Mouse (Mus musculus): Measurements from ENCODE around the gene Hyls1. TPM values are rescaled to one million over a fixed set of nuclear protein-coding genes. Genes with fewer than 3 reads are reported as not detected.

Hyls1 gene
- total and polyA plus RNA-seq, 3 experiments, result 0.68 to 2.0 (median 1.5) TPM

GRCm38 (mm10) chr9:35541488-35541887 is 28.7 kb downstream of the Hyls1 start:
- DNase-seq, result peak; percentile 62 to 79
- intact Hi-C loops (cut with DNase I), result loop anchor here (1.0 to 10.0 kb wide), 2 partner anchors 259 to 507 kb away; no protein-coding TSS in a partner anchor

DNA sequence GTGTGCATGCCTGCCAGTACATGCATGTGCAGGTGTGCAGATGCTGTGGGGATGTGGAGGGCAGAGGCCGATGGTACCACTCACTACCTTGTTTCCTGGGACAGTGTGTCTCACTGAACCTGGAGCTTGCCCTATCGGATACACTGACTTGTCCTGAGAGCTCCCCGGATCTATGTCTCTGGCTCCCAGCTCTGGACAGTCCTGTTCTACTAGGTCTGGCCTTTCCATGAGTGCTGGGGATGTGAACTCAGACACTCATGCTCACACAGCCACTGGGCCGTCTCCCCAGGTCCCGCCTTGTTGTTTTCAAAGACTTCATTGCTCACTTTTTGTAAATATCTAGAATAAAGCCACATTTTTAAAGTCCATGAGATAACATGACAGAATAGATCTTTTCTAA is 29.2 kb downstream of the Hyls1 start:
- H3K27ac ChIP-seq, result no peak overlapping the region
- no peak for DNase-seq
- WGBS, result 79% methylated on average over 5 of the region's 5 CpGs
- H3K4me1 ChIP-seq (ENCODE audit: control insufficient read depth, insufficient read depth, low read length), result no peaks in the 10 kb centered on the region
- TF ChIP-seq EP300 (IDR thresholded peaks at IDR 0.05; ENCODE audit: insufficient read depth, low read depth, low read length) (no peak), CTCF (IDR thresholded peaks at IDR 0.05) (no peak), POLR2A (IDR thresholded peaks at IDR 0.05; ENCODE audit: insufficient read depth, low read depth, low read length) (no peak)
- no peaks in the 10 kb centered on the region for H3K79me2 ChIP-seq (replicated peaks; ENCODE audit: control insufficient read depth, insufficient read depth, low read length)
- no peak overlapping the region for H3K9ac ChIP-seq (ENCODE audit: low read depth, low read length)
- no peaks in the 10 kb centered on the region for H3K36me3 ChIP-seq (ENCODE audit: control insufficient read depth, insufficient read depth, low read length)
- intact Hi-C loops (cut with DNase I), result loop anchor here (1.0 to 10.0 kb wide), 2 partner anchors 259 to 506 kb away; no protein-coding TSS in a partner anchor
- no peaks in the 10 kb centered on the region for H3K27me3 ChIP-seq (ENCODE audit: control insufficient read depth, insufficient read depth, low read length)
- H3K4me3 ChIP-seq, result no peak overlapping the region

More at GRCm38 (mm10) chr9:35541488-35541887, 28.7 kb downstream of the Hyls1 start:
- H3K27ac ChIP-seq, result no peak overlapping the region
- H3K79me2 ChIP-seq (replicated peaks; ENCODE audit: control insufficient read depth, insufficient read depth, low read length), result no peaks in the 10 kb centered on the region
- H3K9ac ChIP-seq (ENCODE audit: low read depth, low read length), result no peak overlapping the region
- no peaks in the 10 kb centered on the region for H3K27me3 ChIP-seq (ENCODE audit: control insufficient read depth, insufficient read depth, low read length)
- no peaks in the 10 kb centered on the region for H3K4me1 ChIP-seq (ENCODE audit: control insufficient read depth, insufficient read depth, low read length)
- H3K4me3 ChIP-seq, result no peak overlapping the region
- 10% methylated on average over 6 of the region's 6 CpGs for WGBS
- 0 out of 2 replicates have a peak, but pooled peaks have one; percentile 55 for TF ChIP-seq EP300 (IDR thresholded peaks at IDR 0.05; ENCODE audit: insufficient read depth, low read depth, low read length)
- TF ChIP-seq POLR2A (IDR thresholded peaks at IDR 0.05; ENCODE audit: insufficient read depth, low read depth, low read length), result no peak
- peak; percentile 89 for TF ChIP-seq CTCF (IDR thresholded peaks at IDR 0.05)
- H3K36me3 ChIP-seq (ENCODE audit: control insufficient read depth, insufficient read depth, low read length), result no peaks in the 10 kb centered on the region

DNA sequence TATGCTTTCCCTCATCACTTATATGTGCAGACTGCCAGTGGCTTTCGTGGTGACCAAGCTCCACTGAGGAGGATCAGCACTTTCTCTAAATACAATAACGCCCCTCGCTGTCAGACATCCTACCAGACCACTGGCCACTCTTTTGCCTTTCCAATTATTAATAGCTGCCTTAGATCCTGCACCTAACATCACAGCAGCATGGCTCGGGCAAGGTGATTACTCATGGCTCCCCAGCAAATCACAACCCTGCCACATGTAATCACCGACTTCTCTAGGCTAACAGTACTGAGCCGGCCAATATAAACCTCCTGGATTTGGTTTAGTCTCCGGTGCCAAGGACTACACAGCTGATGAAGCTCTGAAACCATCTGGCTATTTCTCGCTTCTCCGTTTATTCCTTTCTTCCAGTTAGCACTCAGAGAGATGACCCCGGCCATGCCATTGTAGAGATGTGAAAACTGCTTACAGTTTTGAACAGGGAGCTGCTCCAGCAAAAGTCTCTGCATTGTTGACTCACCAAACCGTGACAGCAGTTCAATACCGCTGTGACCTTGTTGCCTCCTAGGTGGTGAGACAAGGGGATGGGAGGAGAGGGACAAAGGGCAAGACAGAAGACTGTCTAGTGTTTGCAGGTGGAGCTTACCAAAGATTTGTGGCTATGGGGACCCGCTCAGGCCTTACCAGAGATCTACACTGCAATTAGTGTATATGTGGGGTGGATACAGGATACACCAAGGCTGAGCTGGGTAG is 31.0 kb downstream of the Hyls1 start:
- no peak overlapping the region for H3K9ac ChIP-seq (ENCODE audit: low read depth, low read length)
- H3K36me3 ChIP-seq (ENCODE audit: control insufficient read depth, insufficient read depth, low read length), result no peaks in the 10 kb centered on the region
- H3K4me1 ChIP-seq (ENCODE audit: control insufficient read depth, insufficient read depth, low read length), result peaks cover 1% of the 10 kb centered on the region; the same call in 1 of the 2 replicates
- no peaks in the 10 kb centered on the region for H3K27me3 ChIP-seq (ENCODE audit: control insufficient read depth, insufficient read depth, low read length)
- no peak for DNase-seq
- H3K79me2 ChIP-seq (replicated peaks; ENCODE audit: control insufficient read depth, insufficient read depth, low read length), result no peaks in the 10 kb centered on the region
- H3K4me3 ChIP-seq, result no peak overlapping the region
- 79% methylated on average over 13 of the region's 13 CpGs for WGBS
- H3K27ac ChIP-seq, result no peak overlapping the region
- intact Hi-C loops (cut with DNase I), result no loop called here
- TF ChIP-seq EP300 (IDR thresholded peaks at IDR 0.05; ENCODE audit: insufficient read depth, low read depth, low read length) (no peak), CTCF (IDR thresholded peaks at IDR 0.05) (no peak), POLR2A (IDR thresholded peaks at IDR 0.05; ENCODE audit: insufficient read depth, low read depth, low read length) (no peak)

- Histone ChIP-seq H3K4me1 (ENCODE audit: control insufficient read depth, insufficient read depth, low read length) (peaks cover 1% of the 10 kb centered on the region; the same call in 1 of the 2 replicates), H3K9ac (ENCODE audit: low read depth, low read length) (no peak overlapping the region), H3K27me3 (ENCODE audit: control insufficient read depth, insufficient read depth, low read length) (no peaks in the 10 kb centered on the region), H3K27ac (no peak overlapping the region), H3K4me3 (no peak overlapping the region), H3K36me3 (ENCODE audit: control insufficient read depth, insufficient read depth, low read length) (no peaks in the 10 kb centered on the region), H3K79me2 (replicated peaks; ENCODE audit: control insufficient read depth, insufficient read depth, low read length) (no peaks in the 10 kb centered on the region)
- TF ChIP-seq CTCF (IDR thresholded peaks at IDR 0.05) (no peak), EP300 (IDR thresholded peaks at IDR 0.05; ENCODE audit: insufficient read depth, low read depth, low read length) (no peak), POLR2A (IDR thresholded peaks at IDR 0.05; ENCODE audit: insufficient read depth, low read depth, low read length) (no peak)
- 58% methylated on average over 4 of the region's 4 CpGs for WGBS
- intact Hi-C loops (cut with DNase I), result loop anchor here (1.0 kb wide), 1 partner anchor 254 kb away; no protein-coding TSS in a partner anchor
- DNase-seq, result no peak
Measured at GRCm38 (mm10) chr9:35535876-35536275, 34.3 kb downstream of the Hyls1 start.

DNA sequence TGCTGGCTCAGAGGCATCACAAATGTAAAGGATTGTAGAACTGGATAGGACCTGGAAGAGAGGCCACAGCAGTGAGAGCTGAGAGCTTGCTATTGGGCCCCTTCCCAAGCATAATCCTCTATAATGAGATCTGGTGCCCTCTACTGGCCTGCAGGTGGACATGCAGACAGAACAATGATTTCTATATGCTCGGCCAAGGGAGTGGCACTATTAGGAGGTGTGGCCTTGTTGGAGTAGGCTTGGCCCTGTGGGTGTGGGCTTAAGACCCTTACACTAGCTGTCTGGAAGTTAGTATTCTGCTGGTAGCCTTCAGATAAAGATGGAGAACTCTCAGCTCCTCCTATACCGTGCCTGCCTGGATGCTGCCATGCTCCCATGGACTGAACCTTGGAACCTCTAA is 35.1 kb downstream of the Hyls1 start:
- Histone ChIP-seq H3K4me3 (no peak overlapping the region), H3K36me3 (ENCODE audit: control insufficient read depth, insufficient read depth, low read length) (no peaks in the 10 kb centered on the region), H3K27ac (no peak overlapping the region), H3K27me3 (ENCODE audit: control insufficient read depth, insufficient read depth, low read length) (no peaks in the 10 kb centered on the region), H3K9ac (ENCODE audit: low read depth, low read length) (no peak overlapping the region), H3K79me2 (replicated peaks; ENCODE audit: control insufficient read depth, insufficient read depth, low read length) (no peaks in the 10 kb centered on the region), H3K4me1 (ENCODE audit: control insufficient read depth, insufficient read depth, low read length) (peaks cover 1% of the 10 kb centered on the region; the same call in 1 of the 2 replicates)
- DNase-seq, result peak; percentile 26 to 45
- TF ChIP-seq EP300 (IDR thresholded peaks at IDR 0.05; ENCODE audit: insufficient read depth, low read depth, low read length), result 0 out of 2 replicates have a peak, but pooled peaks have one; percentile 49
- TF ChIP-seq POLR2A (IDR thresholded peaks at IDR 0.05; ENCODE audit: insufficient read depth, low read depth, low read length), result no peak
- TF ChIP-seq CTCF (IDR thresholded peaks at IDR 0.05), result peak; percentile 96
- intact Hi-C loops (cut with DNase I), result loop anchor here (1.0 kb wide), 1 partner anchor 253 kb away; no protein-coding TSS in a partner anchor
- 9% methylated on average over 2 of the region's 2 CpGs for WGBS

GRCm38 (mm10) chr9:35533266-35533665 is 36.9 kb downstream of the Hyls1 start:
- intact Hi-C loops (cut with DNase I), result no loop called here
- Histone ChIP-seq H3K36me3 (ENCODE audit: control insufficient read depth, insufficient read depth, low read length) (no peaks in the 10 kb centered on the region), H3K4me1 (ENCODE audit: control insufficient read depth, insufficient read depth, low read length) (peaks cover 2% of the 10 kb centered on the region; the same call in 1 of the 2 replicates), H3K27ac (no peak overlapping the region), H3K4me3 (no peak overlapping the region), H3K79me2 (replicated peaks; ENCODE audit: control insufficient read depth, insufficient read depth, low read length) (no peaks in the 10 kb centered on the region), H3K27me3 (ENCODE audit: control insufficient read depth, insufficient read depth, low read length) (no peaks in the 10 kb centered on the region), H3K9ac (ENCODE audit: low read depth, low read length) (no peak overlapping the region)
- TF ChIP-seq EP300 (IDR thresholded peaks at IDR 0.05; ENCODE audit: insufficient read depth, low read depth, low read length) (no peak), CTCF (IDR thresholded peaks at IDR 0.05) (no peak), POLR2A (IDR thresholded peaks at IDR 0.05; ENCODE audit: insufficient read depth, low read depth, low read length) (no peak)
- WGBS, result 65% methylated on average over 9 of the region's 9 CpGs
- DNase-seq, result no peak
